Mouse (Mus musculus) lung, adult 2 months (tissue): ENCODE data around the gene Folr2.

Source experiments
- CTCF ChIP-seq: fragments of 200-500 bp; IDR thresholded peaks from 2 replicates; pipeline ENCODE4 v1.5.1; 2011; ENCODE audit warnings: mild to moderate bottlenecking, low read length, control low read depth; ENCODE audit not compliant: insufficient read depth
- POLR2A ChIP-seq: fragments of 200-500 bp; IDR thresholded peaks from 2 replicates; pipeline ENCODE4 v1.6.1; 2011; ENCODE audit warnings: low read depth, mild to moderate bottlenecking, control low read depth, low read length, borderline replicate concordance; ENCODE audit errors: extremely low read depth

GRCm38 (mm10) chr7:101895695-101896094 lies 38.7 kb upstream of the Folr2 start:
- TF ChIP-seq POLR2A (no peak), CTCF (no peak)
